Mouse (Mus musculus) hindbrain, postnatal 0 days (tissue): ENCODE results near the gene Dnajb12. TPM values are rescaled to one million over a fixed set of nuclear protein-coding genes. Genes with fewer than 3 reads are reported as not detected.

ENCODE experiments used
- ATAC-seq: fragments of 200-750 bp; cut with Nextera tagmentation; 2 replicates; pipeline ENCODE4 v1.8.0; 2017; ENCODE audit warnings: mild to moderate bottlenecking, moderate TSS enrichment, moderate library complexity
- DNase-seq: peaks from one replicate; pipeline ENCODE4 v3.0.0-alpha.2; 2015; ENCODE audit warnings: low spot score
- H3K27ac ChIP-seq: fragments of 300-500 bp; sonication (generic); 2 replicates; pipeline ENCODE4 v1.5.1; 2014; ENCODE audit warnings: mild to moderate bottlenecking
- H3K27me3 ChIP-seq: fragments of 300-500 bp; sonication (generic); 2 replicates; pipeline ENCODE4 v1.6.1; 2014; ENCODE audit warnings: low read length, mixed read lengths; ENCODE audit not compliant: insufficient read depth
- H3K36me3 ChIP-seq: fragments of 300-500 bp; sonication (generic); 2 replicates; pipeline ENCODE4 v1.6.1; 2014; ENCODE audit warnings: low read length, mixed read lengths; ENCODE audit not compliant: insufficient read depth
- H3K4me1 ChIP-seq: fragments of 300-500 bp; sonication (generic); 2 replicates; pipeline ENCODE4 v1.6.1; 2014; ENCODE audit warnings: antibody characterized with exemption, low read length, mixed read lengths; ENCODE audit not compliant: insufficient read depth
- H3K4me2 ChIP-seq: fragments of 300-500 bp; sonication (generic); 2 replicates; pipeline ENCODE4 v1.6.1; 2014; ENCODE audit warnings: low read depth, mild to moderate bottlenecking, low read length, moderate library complexity, mixed read lengths
- H3K4me3 ChIP-seq: fragments of 300-500 bp; sonication (generic); 2 replicates; pipeline ENCODE4 v1.5.1; 2014; ENCODE audit warnings: low read length
- H3K9ac ChIP-seq: fragments of 300-500 bp; sonication (generic); replicated peaks from 2 replicates; pipeline ENCODE4 v1.6.1; 2014; ENCODE audit warnings: mild to moderate bottlenecking, low read length, moderate library complexity, mixed read lengths
- H3K9me3 ChIP-seq: fragments of 300-500 bp; sonication (generic); 2 replicates; pipeline ENCODE4 v1.6.1; 2016; ENCODE audit warnings: low read length, mixed read lengths
- CTCF ChIP-seq: IDR thresholded peaks from 2 replicates; pipeline ENCODE4 v1.5.1; 2016; ENCODE audit warnings: antibody characterized with exemption, control low read depth, low read depth
- WGBS: fragments of 180-500 bp; shearing (Covaris S2); extraction: QIAGEN DNeasy Blood & Tissue Kit; methylation state at CpG from one replicate; pipeline ENCODE4 v1.1.7; 2014; 5-methylcytosine and 5-hydroxymethylcytosine counted together
- polyA plus RNA-seq: library from polyadenylated mRNA; unstranded; fragments of >200 nt; fragmentation: Nextera tagmentation; extraction: Ambion mirVana; gene quantifications from 2 replicates; pipeline ENCODE4 v1.2.1, GENCODE M21; 2015
- total RNA-seq: library from RNA; depleted of rRNA; stranded (reverse); fragments of >200 nt; gene quantifications from 2 replicates; pipeline ENCODE4 v1.2.3, GENCODE M21; 2014

Gene Dnajb12
- total and polyA plus RNA-seq, 2 experiments from 2014 or later, result 26.4 to 56.8 TPM

- WGBS, result 100% methylated on average over 1 of the region's 1 CpGs
- Histone ChIP-seq H3K4me2 (no peak overlapping the region), H3K36me3 (no peaks in the 10 kb centered on the region; the same call in 1 of the 2 replicates), H3K27me3 (no peaks in the 10 kb centered on the region), H3K4me3 (no peak overlapping the region), H3K27ac (no peak overlapping the region), H3K4me1 (no peaks in the 10 kb centered on the region), H3K9me3 (no peaks in the 10 kb centered on the region), H3K9ac (no peak overlapping the region)
- TF ChIP-seq CTCF, result no peak
- DNase-seq, result no peak
- no peak for ATAC-seq
Measured at GRCm38 (mm10) chr10:59886081-59886466, 6.7 kb downstream of the Dnajb12 start.

DNA sequence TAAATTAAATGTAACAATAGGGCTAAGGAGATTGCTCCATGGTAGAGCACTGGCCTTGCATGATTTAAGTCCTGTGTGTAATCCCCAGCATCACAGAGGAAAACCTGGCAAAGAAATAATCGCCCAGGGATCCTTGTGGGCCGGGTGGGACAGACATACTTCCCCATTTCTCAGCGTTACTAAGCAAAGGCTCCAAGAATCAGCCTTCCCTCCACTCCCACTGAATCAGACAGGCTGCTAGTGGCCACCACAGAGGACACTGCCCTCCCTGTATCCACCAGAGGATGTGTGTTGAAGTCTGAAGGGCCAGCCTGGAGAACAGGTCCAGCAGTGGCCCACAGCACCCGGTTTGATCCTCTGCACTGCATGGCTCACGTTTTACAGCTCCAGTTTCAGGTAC lies 8.1 kb downstream of the Dnajb12 start:
- Histone ChIP-seq H3K4me1 (no peaks in the 10 kb centered on the region), H3K4me2 (no peak overlapping the region), H3K4me3 (no peak overlapping the region), H3K9ac (no peak overlapping the region), H3K9me3 (no peaks in the 10 kb centered on the region), H3K27ac (no peak overlapping the region), H3K27me3 (no peaks in the 10 kb centered on the region), H3K36me3 (peaks cover 12% of the 10 kb centered on the region)
- ATAC-seq (no peak), DNase-seq (no peak)
- TF ChIP-seq CTCF, result no peak
- 79% methylated on average over 5 of the region's 5 CpGs for WGBS

DNA sequence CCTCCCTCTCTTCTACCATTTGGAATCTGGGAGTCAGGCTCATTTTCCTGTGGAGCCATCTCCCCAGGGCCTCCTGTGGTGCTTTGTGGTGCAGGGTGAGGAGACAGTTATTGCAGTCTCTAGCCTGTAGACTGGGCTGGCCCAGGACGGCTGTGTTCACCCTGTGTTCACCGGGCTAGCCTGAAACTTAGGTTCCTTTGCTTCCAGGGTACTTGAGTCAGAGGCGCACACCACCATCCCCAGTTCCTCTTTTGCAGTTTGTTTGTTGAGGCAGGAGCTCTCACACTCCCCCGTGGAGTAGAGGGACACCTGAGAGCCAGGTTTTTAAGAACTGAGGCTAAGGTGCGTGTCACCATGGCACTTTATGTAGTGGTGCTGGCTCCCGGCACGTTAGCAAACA lies 10.0 kb downstream of the Dnajb12 start:
- no peak for DNase-seq
- H3K36me3 ChIP-seq, result peaks cover 23% of the 10 kb centered on the region
- H3K4me1 ChIP-seq, result no peaks in the 10 kb centered on the region
- no peaks in the 10 kb centered on the region for H3K9me3 ChIP-seq
- no peak overlapping the region for H3K4me2 ChIP-seq
- no peak for ATAC-seq
- TF ChIP-seq CTCF, result no peak
- H3K9ac ChIP-seq, result no peak overlapping the region
- no peak overlapping the region for H3K4me3 ChIP-seq
- H3K27me3 ChIP-seq, result no peaks in the 10 kb centered on the region
- WGBS, result 88% methylated on average over 7 of the region's 7 CpGs
- H3K27ac ChIP-seq, result no peak overlapping the region

DNA sequence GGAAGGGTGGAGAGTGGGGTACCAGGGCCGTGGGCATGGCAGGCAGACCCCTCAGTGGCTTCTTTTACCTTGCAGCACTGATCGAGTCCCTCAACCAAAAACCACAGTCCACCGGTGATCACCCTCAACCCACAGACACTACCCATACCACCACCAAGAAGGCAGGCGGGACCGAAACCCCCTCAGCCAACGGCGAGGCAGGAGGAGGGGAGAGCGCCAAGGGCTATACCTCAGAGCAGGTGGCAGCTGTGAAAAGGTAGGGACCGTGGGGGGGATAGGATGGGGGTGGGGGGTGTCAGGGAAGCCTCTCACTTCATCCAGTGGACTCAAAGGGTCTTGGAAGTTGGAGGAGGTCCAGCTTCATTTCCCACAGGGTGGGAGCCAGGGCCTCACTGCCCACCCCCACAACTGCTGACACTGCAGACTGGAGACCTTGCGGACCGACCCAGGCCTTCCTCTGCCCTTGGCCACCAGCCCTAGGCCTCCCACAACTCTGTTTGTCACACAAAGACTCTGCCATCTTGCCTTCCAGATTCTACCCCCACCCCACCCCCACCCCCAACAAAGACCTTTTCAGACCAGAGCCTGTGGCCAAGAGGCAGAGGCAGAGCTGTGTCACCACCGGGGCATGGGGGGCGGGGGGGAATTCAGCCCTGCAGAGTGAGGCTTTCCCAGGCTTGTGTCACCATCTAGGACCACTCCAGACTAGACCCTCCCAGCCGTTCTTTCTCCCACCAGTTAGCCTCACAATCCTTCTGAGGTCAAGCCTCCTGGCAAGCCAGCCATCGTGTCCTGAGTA lies 10.8 kb downstream of the Dnajb12 start:
- Histone ChIP-seq H3K27ac (no peak overlapping the region; the same call in 1 of the 2 replicates), H3K9me3 (no peaks in the 10 kb centered on the region), H3K9ac (no peak overlapping the region), H3K36me3 (peaks cover 24% of the 10 kb centered on the region), H3K4me3 (no peak overlapping the region), H3K4me1 (no peaks in the 10 kb centered on the region), H3K27me3 (no peaks in the 10 kb centered on the region), H3K4me2 (no peak overlapping the region)
- ATAC-seq (peak; percentile 59), DNase-seq (no peak)
- WGBS, result 69% methylated on average over 15 of the region's 15 CpGs
- TF ChIP-seq CTCF, result no peak

DNA sequence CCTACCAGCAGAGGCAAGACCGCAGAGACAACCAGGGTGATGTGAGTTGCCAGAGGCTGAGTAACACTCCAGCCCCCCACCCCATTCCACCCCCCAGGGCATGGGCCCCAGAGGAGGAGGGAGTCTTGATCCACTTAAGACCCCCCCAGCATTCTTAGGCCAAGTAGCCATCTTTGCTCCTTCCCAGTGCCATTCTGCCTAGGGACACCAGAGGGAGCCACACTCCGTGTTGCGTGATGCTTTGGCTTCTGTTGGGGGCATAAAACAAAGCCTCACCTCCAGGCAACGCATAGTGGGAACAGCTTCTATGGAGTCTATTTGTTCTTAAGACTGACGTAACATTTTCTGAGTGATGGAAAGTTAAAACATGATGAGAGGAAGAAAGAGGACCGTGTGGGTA lies 13.6 kb downstream of the Dnajb12 start:
- no peaks in the 10 kb centered on the region for H3K9me3 ChIP-seq
- peaks cover 11% of the 10 kb centered on the region for H3K4me1 ChIP-seq
- peak; percentile 24; the same call in 1 of the 2 replicates for ATAC-seq
- peaks cover 34% of the 10 kb centered on the region for H3K36me3 ChIP-seq
- DNase-seq, result peak; percentile 91
- 27% methylated on average over 6 of the region's 6 CpGs for WGBS
- H3K4me2 ChIP-seq, result no peak overlapping the region
- H3K4me3 ChIP-seq, result no peak overlapping the region
- H3K27ac ChIP-seq, result no peak overlapping the region
- peak; percentile 99 for TF ChIP-seq CTCF
- no peak overlapping the region for H3K9ac ChIP-seq
- no peaks in the 10 kb centered on the region for H3K27me3 ChIP-seq

- Histone ChIP-seq H3K36me3 (peaks cover 34% of the 10 kb centered on the region), H3K27ac (no peak overlapping the region), H3K4me2 (no peak overlapping the region), H3K9me3 (no peaks in the 10 kb centered on the region), H3K9ac (no peak overlapping the region), H3K27me3 (no peaks in the 10 kb centered on the region), H3K4me1 (peaks cover 26% of the 10 kb centered on the region), H3K4me3 (no peak overlapping the region)
- ATAC-seq, result no peak
- peak; percentile 93 for TF ChIP-seq CTCF
- DNase-seq, result peak; percentile 85
- WGBS, result 76% methylated on average over 25 of the region's 25 CpGs
Measured at GRCm38 (mm10) chr10:59894251-59895160, 15.2 kb downstream of the Dnajb12 start.
